Mouse (Mus musculus) heart, postnatal 4 days (tissue): Measurements from ENCODE around the gene Upf1. TPM values are rescaled to one million over a fixed set of nuclear protein-coding genes. Genes with fewer than 3 reads are reported as not detected.

Source experiments
- DNase-seq: peaks from one replicate; pipeline ENCODE4 v3.0.0; 2021
- total RNA-seq, 2 experiments: library from RNA; stranded (reverse); gene quantifications; 2 replicates each; pipeline ENCODE4 v1.2.3; 2021

Upf1 gene
- 10 to 100 TPM; 44.1 to 45.9 TPM for total RNA-seq

DNA sequence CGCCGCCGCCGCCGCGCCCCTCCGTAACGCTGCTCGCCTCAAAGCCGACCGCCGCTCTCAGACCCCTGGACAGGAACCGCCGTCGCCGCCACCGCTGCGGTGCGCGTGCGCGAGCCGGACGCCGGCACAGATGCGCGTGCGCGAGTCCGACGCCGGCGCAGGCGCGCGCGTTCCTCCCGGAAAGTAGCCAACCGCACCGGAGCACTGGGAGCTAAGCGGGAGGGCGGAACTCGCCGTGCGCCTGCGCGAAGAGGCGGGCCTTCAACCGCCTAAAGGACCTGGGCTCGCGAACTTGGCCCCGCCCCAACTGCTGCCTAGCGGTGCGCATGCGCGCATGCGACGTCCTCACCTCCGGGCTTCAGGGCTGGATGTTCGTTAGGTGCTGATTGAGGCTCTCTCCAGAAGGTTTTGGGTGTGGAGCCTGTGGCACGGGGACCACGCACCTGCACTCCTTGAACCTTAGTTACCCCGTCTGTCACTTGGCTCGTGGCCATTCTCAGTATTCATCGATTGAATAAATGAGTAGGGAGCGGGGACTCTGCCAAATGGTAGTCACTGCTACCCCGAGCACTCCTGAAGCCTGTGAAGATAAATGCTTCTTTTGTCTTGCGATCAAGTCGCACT lies at the start of gene Upf1:
Upf1 (minus strand) TSS at position 85 of the 624 bp plus-strand sequence.
- DNase-seq, result peak; percentile 100

GRCm38 (mm10) chr8:70397611-70398563 lies 44.8 kb upstream of the Upf1 start:
- no peak for DNase-seq

- no peak for DNase-seq
These were observed 43.1 kb upstream of the Upf1 start for GRCm38 (mm10) chr8:70396184-70396583.

GRCm38 (mm10) chr8:70395649-70396048 lies 42.6 kb upstream of the Upf1 start:
- DNase-seq, result peak; percentile 81

GRCm38 (mm10) chr8:70394269-70394998 lies 41.4 kb upstream of the Upf1 start:
- DNase-seq, result no peak

DNA sequence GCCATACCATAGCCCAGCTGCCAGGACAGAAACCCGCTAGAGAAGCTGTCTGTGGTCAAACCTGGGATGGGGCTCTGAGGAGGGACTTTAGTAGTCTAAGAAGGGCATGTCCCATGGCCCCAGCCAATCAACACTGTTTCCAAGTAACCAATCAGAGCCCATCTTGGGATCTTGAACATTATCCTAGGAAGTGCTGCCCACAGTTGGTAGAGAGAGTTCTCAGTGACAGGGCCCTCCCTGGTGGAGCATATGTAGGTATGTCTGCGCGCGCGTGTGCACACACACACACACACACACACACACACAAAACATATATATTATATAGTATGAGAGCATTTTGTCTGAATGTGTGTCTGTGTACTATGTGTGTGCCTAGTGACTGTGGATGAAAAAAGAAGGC lies 40.0 kb upstream of the Upf1 start:
- DNase-seq, result no peak

DNA sequence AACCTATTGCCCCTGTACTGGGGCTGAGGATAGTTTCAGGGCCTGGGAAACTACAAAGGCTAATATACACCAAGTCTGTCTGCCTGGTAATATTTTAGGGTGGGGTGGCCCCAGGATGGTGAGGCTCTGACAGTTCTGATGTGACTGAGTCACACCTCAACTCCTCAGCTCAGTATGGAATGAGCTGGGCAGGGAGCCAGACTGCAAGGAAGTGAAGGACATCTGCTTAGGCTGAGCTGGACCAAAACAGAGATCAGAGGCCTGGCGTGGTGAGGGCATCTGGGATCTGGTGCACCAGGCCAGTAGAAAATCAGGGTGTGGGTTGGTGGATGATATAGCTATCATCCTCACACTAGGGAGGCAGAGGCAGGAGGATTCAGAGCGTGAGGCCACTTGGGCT lies 36.6 kb upstream of the Upf1 start:
- DNase-seq, result peak; percentile 38

- peak; percentile 84 for DNase-seq
These were observed 30.2 kb upstream of the Upf1 start for GRCm38 (mm10) chr8:70383287-70383686.

GRCm38 (mm10) chr8:70380069-70380468 lies 27.0 kb upstream of the Upf1 start:
- DNase-seq, result no peak

GRCm38 (mm10) chr8:70377049-70377448 lies 24.0 kb upstream of the Upf1 start:
- no peak for DNase-seq

DNA sequence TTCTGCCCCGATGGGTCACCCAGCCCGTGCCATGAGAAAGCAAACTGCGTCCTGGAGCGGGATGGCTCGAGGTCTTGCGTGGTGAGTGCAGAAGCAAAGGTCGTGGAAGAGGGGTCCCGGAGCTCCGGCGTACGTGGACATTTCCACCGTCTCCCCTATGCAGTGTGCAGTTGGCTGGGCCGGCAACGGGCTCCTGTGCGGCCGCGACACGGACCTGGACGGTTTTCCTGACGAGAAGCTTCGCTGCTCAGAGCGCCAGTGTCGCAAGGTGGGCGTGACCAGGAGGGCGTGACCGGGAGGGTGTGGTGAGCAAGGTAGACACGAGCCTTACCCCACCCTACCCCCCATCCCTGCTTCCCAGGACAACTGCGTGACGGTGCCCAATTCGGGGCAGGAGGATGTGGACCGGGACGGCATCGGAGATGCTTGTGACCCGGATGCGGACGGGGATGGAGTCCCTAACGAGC lies 23.2 kb upstream of the Upf1 start:
- DNase-seq, result no peak

- DNase-seq, result no peak
These were observed 22.3 kb upstream of the Upf1 start for GRCm38 (mm10) chr8:70375212-70375859.

DNA sequence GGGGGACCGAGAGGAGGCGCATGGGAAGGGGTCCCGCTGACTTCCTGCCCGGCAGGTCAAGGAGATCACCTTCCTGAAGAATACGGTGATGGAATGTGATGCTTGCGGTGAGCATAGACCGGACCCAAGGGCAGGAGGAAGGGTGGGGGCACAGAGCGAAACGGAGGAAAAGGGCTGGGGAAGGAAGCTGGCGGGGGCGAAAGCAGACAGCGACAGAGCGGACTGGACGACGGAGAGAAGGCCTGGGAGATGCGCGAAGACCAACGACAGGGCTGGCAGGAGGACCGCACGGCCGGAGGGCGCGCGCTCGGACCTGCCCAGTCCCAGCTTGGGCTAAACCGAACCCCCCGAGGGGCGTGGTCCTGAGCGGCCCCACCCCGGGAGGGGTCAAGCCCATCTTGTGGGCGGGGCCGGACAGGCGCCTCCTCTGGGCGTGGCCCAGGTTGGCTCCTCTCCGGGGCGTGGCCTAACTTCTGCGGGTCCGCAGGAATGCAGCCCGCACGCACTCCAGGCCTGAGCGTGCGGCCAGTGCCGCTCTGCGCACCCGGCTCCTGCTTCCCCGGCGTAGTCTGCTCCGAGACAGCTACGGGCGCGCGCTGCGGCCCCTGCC lies 21.3 kb upstream of the Upf1 start:
- DNase-seq, result peak; percentile 79

- DNase-seq, result no peak
These were observed 20.6 kb upstream of the Upf1 start, which contains the start of gene Comp for GRCm38 (mm10) chr8:70373397-70374317. TSS of gene Comp (plus strand) at chr8:70373558.

DNA sequence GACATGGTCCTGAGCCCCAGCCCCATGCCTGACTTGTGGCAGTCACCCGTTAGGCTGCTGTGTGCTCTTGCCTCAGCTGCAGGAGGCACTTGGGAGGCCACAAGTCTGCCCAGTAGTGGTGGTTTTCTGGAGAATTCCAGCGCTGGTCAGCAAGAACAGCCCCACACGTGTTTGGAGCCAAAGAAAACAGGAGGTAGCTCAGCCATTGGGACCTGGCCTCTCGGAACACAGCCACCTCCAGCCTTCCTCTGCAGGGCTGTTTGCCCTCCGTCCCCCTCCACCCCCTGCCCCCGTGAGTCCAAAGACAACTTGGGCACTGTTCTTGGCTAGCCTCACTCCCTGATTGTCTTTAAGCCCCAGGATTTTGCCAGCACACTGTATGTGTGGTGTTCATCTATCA lies 18.9 kb upstream of the Upf1 start:
- no peak for DNase-seq

DNA sequence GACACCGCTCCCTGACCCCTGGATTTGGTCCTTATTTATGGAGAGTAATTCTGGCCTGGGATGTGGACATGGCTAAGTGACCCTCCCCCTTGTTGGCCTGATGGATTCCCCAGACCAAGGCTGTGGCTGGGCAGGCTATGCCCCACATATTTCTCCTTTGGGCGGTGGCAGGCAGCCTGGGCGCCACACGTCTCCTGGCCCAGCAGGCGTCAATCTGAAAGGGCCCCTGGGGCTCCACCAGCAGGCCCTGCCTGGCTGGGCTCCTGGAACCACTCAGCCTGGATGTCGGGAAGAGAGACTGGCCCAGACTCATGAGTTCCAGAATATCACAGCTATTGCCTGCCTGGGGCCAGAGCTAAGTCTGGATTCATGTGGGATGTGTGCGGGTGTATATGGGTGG lies 17.4 kb upstream of the Upf1 start:
- DNase-seq, result no peak

GRCm38 (mm10) chr8:70366588-70366987 lies 13.5 kb upstream of the Upf1 start:
- no peak for DNase-seq

- DNase-seq, result peak; percentile 44
These were observed 11.0 kb upstream of the Upf1 start for GRCm38 (mm10) chr8:70364066-70364465.

- DNase-seq, result no peak
These were observed 8.5 kb upstream of the Upf1 start for GRCm38 (mm10) chr8:70361484-70362032.

DNA sequence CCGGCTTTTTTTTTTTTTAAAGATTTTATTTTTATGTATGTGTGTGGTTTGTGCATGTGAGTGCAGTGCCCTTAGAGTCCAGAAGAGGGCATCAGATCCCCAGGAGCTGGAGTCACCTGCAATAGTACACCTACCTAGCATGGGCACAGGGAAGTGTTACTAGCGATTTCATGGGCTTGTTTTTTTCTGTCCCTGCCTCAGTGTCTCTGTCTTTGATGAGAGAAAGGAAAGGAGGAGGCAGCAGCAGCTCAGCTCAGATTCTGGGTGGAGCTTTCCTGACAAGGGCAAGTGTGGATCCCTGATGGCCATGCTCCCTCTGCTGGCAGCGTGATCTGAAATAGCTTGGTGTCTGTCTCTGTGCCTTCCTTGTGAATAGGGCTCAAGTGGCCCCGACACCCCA lies 7.7 kb upstream of the Upf1 start:
- DNase-seq, result no peak
